Mouse (Mus musculus) urinary bladder, adult 18-20 months (tissue): ENCODE results near the gene Eid1.

Experiments
- DNase-seq, 2 experiments: peaks; one replicate each; pipeline ENCODE4 v3.0.0; 2022; ENCODE audit warnings: low spot score in 2 of 2, mixed read lengths in 2 of 2

The Eid1 gene

DNA sequence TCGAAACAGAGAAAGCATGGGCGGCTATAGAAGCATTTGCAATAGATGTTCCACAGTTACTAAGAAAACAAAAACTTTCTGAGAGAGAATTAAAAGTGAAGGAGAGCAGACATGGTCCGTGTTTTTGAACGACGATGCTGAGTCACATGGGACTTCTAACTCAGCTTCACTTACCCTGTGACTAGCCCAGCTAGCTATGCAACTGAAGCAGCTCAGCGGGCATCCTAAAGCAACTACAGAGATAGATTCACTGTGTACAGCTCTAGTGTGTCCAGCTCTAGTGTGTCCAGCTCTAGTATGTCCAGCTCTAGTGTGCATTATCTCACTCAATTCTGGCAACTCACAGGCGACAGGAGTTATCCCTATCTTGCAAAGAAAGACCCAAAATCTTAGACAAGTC lies 5.2 kb upstream of the Eid1 start:
- DNase-seq = no peak

DNA sequence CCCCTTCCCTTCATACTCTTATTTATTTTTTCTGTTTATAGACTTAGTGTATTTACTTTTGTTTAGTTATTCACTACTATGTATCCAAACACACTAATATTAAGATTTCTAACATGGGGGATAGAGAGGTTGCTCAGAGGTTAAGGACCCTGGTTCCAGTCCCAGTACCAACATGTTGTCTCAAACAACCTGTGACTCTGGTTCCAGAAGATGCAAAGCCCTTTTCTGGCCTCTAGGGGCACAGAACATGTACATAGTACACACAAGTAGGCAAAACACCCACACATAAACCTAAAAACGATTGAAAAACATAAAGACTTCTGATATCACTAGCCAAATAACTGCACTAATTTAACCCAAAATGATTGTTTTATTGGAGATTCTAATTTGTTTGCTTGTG lies 2.0 kb upstream of the Eid1 start:
- DNase-seq = no peak

DNA sequence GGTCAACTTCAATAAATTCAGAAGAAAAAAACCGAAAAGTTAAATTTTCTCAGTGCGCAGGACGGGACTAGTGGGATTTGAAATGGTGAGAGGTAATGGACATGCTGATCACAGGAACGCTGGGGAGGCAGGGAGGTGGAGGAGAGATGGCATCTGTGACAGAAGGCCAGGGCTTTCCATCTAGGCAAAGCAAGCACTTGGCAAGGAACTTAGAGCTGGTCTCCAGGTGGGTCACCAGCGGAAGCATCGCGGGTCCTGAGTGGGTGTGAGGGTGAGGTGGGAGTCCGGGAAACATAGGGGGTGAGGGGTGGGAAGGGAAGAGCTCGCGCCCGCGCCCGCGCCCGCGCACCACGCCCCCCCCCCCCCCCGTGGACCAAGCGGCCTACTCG lies 333 bp upstream of the Eid1 start:
- peak in 1 of 2 experiments; percentile 43 for DNase-seq

DNA sequence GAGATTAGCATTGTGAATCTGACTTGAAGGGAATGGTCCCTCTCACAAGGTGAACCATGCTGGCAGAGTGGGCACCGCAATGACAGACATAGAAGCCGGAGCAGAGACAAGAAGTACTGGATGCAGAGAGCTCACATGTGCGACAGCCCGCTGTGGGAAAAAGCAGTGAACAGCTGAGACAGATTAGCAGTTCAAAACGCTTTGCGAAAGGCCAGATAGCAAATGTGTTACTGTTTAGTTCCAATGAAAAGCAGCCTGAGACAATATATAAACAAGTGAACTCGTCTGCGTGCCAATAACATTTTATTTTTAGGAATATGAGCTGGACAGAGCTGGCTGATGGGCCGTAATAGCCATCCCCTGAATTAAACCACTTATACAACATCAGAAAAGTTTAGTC lies 8.9 kb downstream of the Eid1 start:
- no peak for DNase-seq

DNA sequence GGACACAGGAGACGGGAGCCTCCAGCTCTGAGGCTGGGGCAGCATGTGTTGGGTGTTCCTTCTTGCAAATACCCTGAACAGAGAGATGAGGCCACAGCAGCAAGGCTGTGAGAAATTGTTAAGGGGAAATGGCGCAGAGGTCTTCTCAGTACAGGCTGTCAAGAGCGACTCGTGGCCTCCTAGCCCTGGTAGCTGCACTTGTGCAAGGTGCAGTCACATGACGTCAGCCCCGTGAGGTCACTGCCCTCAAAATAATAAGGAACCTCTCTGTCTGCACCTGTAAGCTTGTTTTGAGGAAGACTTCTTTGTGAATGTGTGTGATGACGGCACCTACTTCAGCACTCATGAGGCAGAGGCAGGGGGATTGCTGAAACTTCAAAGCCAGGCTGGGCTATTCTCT lies 11.0 kb downstream of the Eid1 start:
- no peak for DNase-seq

DNA sequence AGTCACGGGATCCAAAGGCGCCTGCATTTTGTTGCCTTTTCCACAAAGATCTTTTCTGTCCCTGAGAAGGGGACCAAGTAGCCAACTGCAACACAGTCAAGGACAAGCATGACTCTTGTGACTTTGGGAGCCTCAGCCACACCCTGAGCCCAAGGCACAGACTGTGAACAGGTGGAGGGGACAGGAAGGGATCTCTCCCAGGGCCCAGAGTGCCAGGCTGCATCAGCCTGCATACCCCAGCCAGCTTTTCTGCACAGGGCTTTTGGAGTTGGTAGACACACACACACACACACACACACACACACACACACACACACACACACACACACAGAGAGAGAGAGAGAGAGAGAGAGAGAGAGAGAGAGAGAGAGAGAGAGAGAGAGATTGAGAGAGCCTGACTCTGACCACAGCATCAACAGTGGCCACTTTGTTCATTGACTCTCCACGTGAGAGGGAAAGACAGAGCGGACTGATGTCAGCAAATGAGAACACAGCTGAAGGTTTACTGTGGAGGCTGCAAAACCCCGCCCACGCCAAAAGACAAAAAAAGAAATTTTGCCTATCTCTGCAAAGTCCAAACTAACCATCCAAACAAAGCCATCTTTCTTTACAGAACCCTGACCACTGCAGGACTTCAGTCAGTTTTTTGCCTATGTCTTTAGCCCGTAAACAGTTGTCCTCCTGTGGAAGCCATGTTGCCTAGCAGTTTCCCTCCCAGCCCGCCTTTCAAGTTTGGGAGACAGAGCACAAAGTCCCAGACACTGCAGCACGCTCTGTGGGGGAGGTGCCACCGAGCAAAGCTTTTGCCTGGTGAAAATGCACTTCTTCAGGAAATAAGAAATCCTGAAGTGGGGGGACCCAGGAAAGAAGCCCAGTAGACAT lies 11.9 kb downstream of the Eid1 start:
- no peak for DNase-seq

DNA sequence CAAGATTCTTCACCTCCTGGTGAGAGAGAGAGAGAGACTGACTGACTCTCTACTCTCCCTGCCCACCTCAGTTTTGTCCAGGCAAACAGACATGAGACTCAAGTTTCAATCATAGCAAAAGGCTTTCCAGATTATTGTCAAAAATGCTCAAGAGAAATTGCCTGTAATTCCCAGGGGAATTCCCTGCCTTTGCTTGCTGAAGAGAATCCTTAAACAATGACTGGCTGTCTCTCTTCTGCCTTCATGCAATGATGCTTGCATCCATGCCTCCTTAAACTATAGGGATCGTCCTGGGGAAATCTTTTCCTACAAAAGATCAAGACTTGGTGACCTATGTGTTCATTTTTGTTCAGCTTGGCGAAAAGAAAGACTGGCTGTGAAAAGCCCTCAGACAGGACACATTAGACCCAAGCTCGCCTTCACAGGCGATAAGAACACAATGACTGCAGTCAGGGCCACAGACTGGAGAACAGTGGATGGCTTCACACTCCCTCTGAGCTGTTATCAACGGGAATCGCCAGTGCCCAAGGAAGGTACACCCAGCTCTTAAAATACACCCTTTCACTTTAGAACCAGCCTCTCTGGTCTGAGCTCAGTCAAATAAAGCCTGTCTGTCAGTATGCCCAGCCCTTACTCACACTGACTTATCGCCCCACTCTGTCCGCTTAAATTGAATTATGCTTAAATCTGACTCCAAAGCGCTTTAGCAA lies 12.7 kb downstream of the Eid1 start:
- DNase-seq = no peak

DNA sequence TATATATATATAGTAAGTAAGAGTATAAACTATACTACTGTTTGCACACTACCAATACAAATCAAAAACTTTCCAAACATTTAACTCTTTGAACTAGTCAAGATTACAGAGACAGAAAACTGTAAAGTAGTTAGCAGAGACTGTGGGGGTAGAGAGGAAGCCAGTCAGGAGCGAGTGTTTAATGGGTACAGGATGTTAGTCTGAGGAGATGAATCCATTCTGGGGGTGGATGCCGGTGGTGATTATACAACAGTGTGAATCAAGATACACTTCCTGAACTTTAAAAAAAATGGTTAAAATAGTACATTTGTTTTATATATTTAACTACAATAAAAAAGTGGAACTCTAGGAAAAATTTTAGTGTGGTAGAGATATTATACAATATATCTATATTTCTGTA lies 19.1 kb downstream of the Eid1 start:
- DNase-seq = no peak

DNA sequence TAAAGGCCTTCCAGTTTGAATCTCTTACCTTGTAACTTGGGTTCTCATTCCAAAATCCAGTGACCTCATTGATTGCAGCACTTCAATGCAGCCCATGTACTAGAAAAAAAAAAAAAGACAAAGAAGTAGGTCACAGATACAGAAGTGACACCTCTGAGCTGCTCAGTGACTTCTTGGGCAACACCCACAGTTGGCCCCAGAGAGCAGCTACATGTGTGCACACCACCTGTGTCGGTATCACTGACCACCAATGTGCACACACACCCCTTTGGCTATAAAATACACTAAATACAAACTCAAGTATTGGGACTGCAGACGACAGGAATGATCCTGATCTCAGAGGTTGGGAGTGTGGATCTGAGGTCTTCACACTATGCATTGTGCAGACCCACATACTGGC lies 21.9 kb downstream of the Eid1 start:
- DNase-seq = no peak

DNA sequence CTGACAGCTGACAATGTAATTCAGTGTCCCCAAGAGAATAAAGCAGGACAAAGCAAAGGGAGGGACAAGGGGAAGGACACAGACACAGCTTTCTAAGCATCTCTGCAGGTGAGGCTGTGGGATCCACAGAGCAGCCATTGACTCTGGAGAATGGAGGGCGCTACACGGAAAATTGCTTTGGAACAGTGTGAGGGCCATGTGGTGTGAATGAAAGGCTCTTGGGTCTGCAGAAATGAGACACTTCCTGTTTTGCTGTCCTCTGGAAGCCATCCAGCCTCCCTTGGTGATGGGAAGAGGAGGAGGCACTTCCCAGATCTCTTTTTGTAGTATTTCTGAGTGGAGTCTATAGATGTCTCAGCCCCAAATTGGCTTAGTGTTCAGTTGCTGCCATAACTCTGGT lies 23.3 kb downstream of the Eid1 start:
- no peak for DNase-seq

DNA sequence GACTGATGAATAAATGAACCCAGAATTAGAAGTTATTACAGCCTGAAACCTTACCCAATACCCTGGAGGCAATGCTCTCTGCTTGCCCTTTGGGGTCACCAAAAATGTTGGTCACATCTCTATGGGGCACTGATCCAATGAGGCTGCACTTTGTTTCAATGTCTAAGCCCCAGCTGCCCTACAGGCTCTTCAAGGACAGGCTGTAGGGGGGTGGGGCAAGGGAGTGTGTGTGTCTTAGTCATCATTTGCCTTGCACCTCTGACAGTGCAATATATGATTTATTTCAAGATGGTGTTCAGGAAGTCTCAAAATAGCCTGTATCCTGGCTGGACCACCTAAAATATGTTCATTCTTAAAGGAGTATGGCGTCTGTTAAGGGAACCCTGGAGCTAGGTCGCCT lies 28.7 kb downstream of the Eid1 start:
- no peak for DNase-seq

DNA sequence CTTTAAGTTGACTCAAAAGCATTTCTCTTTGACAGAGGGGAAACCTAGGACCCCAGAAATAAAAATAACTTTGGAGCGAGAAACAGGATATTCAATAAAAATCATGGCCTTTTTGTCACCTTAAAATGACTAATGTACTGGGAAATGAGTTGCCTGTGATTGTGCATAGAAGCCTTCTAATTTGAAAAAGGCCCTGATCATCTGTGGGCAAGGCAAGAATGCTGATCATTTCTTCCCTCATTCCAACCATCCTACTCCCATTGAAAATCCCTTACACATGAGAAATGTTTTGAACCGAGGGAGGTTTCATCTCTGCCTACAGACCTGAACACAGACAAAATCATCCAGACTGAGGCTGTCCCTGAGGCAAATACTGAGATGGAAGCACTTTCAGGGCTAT lies 30.0 kb downstream of the Eid1 start:
- no peak for DNase-seq

DNA sequence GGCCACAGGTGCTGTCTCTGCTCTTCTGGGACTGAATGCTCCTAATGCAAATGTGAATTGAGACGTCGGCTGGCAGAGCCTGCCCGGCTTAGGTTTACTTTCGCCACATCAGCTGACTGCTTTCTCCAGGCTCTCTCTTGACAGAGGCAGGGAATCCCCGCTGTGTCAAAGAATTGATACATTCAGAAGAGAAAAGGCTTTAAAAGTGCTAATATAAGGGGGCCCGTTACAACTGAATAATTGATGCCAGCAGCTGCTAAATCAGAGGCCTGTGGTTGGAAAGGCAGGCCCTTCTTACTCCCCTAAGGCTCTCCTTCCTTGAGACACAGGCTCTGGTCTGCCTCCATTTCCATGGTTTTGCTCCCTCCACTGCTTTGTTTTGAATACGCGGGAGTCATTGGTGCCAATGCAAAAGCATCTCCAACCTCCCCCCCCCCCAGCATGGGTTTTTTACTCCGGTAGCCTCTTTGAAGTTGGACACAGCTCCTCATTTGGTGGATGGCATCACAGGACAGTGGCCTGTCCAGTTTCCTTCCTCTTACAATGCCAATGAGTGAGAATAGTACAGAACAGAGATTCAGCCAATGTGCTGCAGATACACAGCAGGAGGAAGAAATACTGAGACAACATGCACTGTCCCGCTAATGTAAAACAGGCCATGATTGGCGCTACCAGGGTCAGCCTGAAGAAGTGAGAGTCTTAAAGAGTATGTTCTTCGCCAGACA lies 32.2 kb downstream of the Eid1 start:
- no peak for DNase-seq

DNA sequence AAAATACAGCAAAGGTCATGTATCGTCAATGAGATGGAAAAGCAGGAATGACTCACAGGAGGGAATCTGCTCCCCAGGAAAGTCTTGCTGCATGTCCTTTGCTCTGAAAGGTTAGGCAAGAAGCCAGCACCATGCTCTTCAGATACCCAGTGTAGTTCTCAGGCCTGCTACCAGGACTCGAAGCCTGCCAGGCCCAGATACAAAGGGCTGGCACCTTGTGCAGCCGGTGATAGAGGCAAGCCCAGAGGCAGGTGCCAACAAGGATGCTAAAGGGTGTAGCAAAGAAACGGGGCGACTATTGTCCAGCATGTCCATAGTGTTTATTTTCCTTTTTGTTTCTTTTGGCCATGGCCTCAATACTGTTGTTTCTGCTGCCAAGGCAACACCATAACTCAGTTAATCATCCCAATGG lies 33.6 kb downstream of the Eid1 start:
- DNase-seq = no peak

DNA sequence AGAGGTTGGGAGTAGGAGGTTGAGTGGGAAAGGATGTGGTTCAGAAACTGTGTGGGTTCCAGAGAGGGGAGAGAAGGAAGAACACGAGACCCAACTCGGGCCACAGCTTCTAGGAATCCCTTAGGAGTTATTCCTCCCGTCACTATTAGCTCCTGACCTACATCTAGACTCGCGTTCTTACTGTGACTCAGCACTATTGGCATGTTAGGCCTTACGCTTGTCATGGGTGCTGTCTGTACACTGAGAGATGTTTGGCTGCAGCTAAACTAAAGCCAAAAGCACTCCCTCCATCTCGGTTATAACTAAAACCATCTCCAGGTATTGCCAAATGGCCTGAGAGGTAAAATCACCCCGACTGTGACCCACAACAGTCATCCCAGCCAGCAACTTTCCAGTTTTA lies 43.7 kb downstream of the Eid1 start:
- no peak for DNase-seq

DNA sequence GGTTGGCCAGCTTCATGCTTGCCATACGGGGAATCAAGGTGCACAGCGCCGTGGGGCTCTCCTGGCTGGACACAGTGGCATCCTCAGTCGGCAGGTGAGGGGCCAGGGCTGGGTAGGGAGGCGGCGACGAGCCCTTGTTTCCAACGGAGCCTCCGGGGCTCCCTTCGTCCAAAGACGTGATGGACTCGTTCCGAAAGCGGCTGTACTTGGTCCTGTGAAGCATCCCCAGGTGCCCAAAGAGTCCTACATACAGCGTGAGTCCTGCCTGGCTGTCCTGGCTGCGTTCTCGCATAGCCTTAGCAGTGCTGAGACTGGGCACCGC lies 50.2 kb downstream of the Eid1 start:
- no peak for DNase-seq

DNA sequence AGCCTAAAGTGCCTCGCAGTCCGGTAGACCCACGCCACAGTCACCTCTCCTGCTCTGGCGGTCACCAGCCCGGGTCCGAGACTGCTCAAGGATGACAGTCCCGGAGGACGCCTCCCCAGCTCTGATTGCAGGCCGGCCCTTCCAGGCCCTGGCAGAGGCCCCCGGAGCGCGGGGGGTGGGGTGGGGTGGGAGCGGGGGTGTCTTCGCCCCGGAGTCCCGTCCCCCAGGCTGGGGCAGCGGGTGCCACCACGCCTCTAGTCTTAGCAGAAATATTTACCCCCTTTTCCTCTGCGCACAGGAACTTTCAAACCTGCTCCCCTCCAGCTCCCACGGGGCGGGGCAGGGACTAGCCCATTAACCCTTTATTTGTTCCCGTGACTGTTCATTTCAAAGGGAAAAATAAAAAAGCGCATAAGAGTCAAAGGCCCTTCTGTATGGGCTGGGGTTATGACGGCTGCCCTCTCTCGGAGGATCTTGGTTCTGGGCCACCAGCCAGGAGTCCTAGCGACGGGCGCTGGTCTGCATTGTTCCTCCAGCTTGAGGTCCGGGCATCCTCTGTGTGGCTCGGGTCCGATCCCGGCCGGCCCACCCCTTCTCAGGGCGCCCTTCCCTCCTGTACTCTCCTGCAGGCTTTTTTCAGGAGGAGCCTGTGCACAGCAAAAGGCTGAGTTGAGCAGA lies 50.7 kb downstream of the Eid1 start:
- DNase-seq = peak in 1 of 2 experiments; percentile 32

DNA sequence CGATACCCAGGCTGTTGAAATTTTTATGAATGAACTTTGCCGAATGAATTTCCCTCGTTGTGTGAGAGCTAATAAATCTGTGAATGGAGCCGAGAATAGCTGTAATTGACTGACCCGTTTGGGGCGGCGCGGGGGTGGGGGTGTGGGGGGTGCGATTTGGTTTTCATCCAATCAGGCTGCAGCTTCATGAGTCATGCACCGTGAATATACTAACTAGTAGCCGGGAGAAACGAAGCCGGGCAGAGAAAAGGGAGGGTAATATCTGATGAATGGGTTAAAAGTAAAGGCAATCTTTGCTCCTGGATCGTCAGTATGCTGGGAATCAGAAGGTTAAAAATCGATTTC lies 51.2 kb downstream of the Eid1 start, which contains the start of gene Shc4:
Shc4 (minus strand) TSS at position 63 of the 345 bp plus-strand sequence.
- DNase-seq = no peak
